Mouse (Mus musculus): ENCODE data around the gene Wfdc11. TPM values are rescaled to one million over a fixed set of nuclear protein-coding genes. Genes with fewer than 3 reads are reported as not detected.
"Not testable (repeated sequence)": the region's sequence is repeated elsewhere in the genome, so short reads cannot be mapped to it uniquely, and the experiment has no call there.

The Wfdc11 gene
- polyA plus RNA-seq, 1 experiment from 2014 or later = not detected

- Histone ChIP-seq H3K9ac (no peak overlapping the region), H3K27me3 (no peaks in the 10 kb centered on the region), H3K4me3 (no peak overlapping the region), H3K4me2 (no peak overlapping the region), H3K27ac (no peak overlapping the region), H3K4me1 (no peaks in the 10 kb centered on the region), H3K36me3 (no peaks in the 10 kb centered on the region), H3K9me3 (no peaks in the 10 kb centered on the region)
- no peak for ATAC-seq (ENCODE audit: borderline replicate concordance, extremely low read depth, low FRiP score, low TSS enrichment)
- WGBS = 75% methylated on average over 9 of the region's 9 CpGs
These were observed 38.6 kb downstream of the Wfdc11 start for GRCm38 (mm10) chr2:164635266-164635665.

- 75% methylated on average over 4 of the region's 4 CpGs for WGBS
- H3K9me3 ChIP-seq = no peaks in the 10 kb centered on the region
- H3K27ac ChIP-seq = no peak overlapping the region
- H3K9ac ChIP-seq = no peak overlapping the region
- H3K27me3 ChIP-seq = no peaks in the 10 kb centered on the region
- no peaks in the 10 kb centered on the region for H3K36me3 ChIP-seq
- H3K4me3 ChIP-seq = no peak overlapping the region
- ATAC-seq (ENCODE audit: borderline replicate concordance, extremely low read depth, low FRiP score, low TSS enrichment) = no peak
- H3K4me2 ChIP-seq = no peak overlapping the region
- no peaks in the 10 kb centered on the region for H3K4me1 ChIP-seq
These were observed 52.1 kb downstream of the Wfdc11 start for GRCm38 (mm10) chr2:164621775-164622174.

- no peak for ATAC-seq (ENCODE audit: borderline replicate concordance, extremely low read depth, low FRiP score, low TSS enrichment)
These were observed 54.8 kb downstream of the Wfdc11 start for GRCm38 (mm10) chr2:164619050-164619449.

GRCm38 (mm10) chr2:164615386-164615785 is 58.5 kb downstream of the Wfdc11 start:
- Histone ChIP-seq H3K4me3 (no peak overlapping the region), H3K4me2 (no peak overlapping the region), H3K27ac (no peak overlapping the region), H3K27me3 (no peaks in the 10 kb centered on the region), H3K36me3 (no peaks in the 10 kb centered on the region), H3K9ac (no peak overlapping the region), H3K4me1 (no peaks in the 10 kb centered on the region), H3K9me3 (no peaks in the 10 kb centered on the region)
- 83% methylated on average over 3 of the region's 3 CpGs for WGBS
- ATAC-seq (ENCODE audit: borderline replicate concordance, extremely low read depth, low FRiP score, low TSS enrichment) = no peak

More at GRCm38 (mm10) chr2:164619050-164619449, 54.8 kb downstream of the Wfdc11 start:
- H3K9me3 ChIP-seq = no peaks in the 10 kb centered on the region
- H3K36me3 ChIP-seq = no peaks in the 10 kb centered on the region
- no peak overlapping the region for H3K4me2 ChIP-seq
- 53% methylated on average over 5 of the region's 5 CpGs for WGBS
- no peaks in the 10 kb centered on the region for H3K4me1 ChIP-seq
- no peak overlapping the region for H3K27ac ChIP-seq
- no peak overlapping the region for H3K9ac ChIP-seq
- H3K4me3 ChIP-seq = no peak overlapping the region
- H3K27me3 ChIP-seq = no peaks in the 10 kb centered on the region

- not testable (repeated sequence) for H3K4me3 ChIP-seq; H3K9me3 ChIP-seq; H3K4me1 ChIP-seq; ATAC-seq (ENCODE audit: borderline replicate concordance, extremely low read depth, low FRiP score, low TSS enrichment); H3K36me3 ChIP-seq; H3K9ac ChIP-seq; H3K4me2 ChIP-seq; H3K27ac ChIP-seq; H3K27me3 ChIP-seq
- 40% methylated on average over 8 of the region's 8 CpGs for WGBS
These were observed 60.4 kb downstream of the Wfdc11 start, which contains the start of the genes Wfdc6b and Wfdc8 for GRCm38 (mm10) chr2:164613471-164613870. Gene Wfdc6b, plus strand, starts transcription at chr2:164613522. Gene Wfdc8, minus strand, starts transcription at chr2:164613626.

Other genes with a start within 250 kb of the Wfdc11 start
- 161 and 178 TPM in 2 replicates for gene Sdc4, start 230.2 kb downstream of the Wfdc11 start, polyA plus RNA-seq (2015; fragmentation: Nextera tagmentation; extraction: Ambion mirVana)
- 65.8 and 69.0 TPM in 2 replicates for gene Sys1, start 217.1 kb downstream of the Wfdc11 start, polyA plus RNA-seq (2015; fragmentation: Nextera tagmentation; extraction: Ambion mirVana)
- 17.1 and 17.6 TPM in 2 replicates for gene Gm20458, start 213.1 kb downstream of the Wfdc11 start, polyA plus RNA-seq (2015; fragmentation: Nextera tagmentation; extraction: Ambion mirVana)
- not detected in 2 replicates for gene Trp53tg5, start 200.4 kb downstream of the Wfdc11 start, polyA plus RNA-seq (2015; fragmentation: Nextera tagmentation; extraction: Ambion mirVana)
- gene Dbndd2, start 188.0 kb downstream of the Wfdc11 start, polyA plus RNA-seq (2015; fragmentation: Nextera tagmentation; extraction: Ambion mirVana) = 8.8 and 10.1 TPM in 2 replicates
- 60.8 and 64.6 TPM in 2 replicates for gene Pigt, start 176.6 kb downstream of the Wfdc11 start, polyA plus RNA-seq (2015; fragmentation: Nextera tagmentation; extraction: Ambion mirVana)
- 404 and 415 TPM in 2 replicates for gene Wfdc2, start 111.7 kb downstream of the Wfdc11 start, polyA plus RNA-seq (2015; fragmentation: Nextera tagmentation; extraction: Ambion mirVana)
- gene Spint3, start 100.6 kb downstream of the Wfdc11 start, polyA plus RNA-seq (2015; fragmentation: Nextera tagmentation; extraction: Ambion mirVana) = not detected in 2 replicates
- gene Wfdc6a, start 88.6 kb downstream of the Wfdc11 start, polyA plus RNA-seq (2015; fragmentation: Nextera tagmentation; extraction: Ambion mirVana) = 0.77 and 0.95 TPM in 2 replicates
- not detected in 2 replicates for gene Eppin, start 80.5 kb downstream of the Wfdc11 start, polyA plus RNA-seq (2015; fragmentation: Nextera tagmentation; extraction: Ambion mirVana)
- gene Wfdc6b, start 60.6 kb downstream of the Wfdc11 start, polyA plus RNA-seq (2015; fragmentation: Nextera tagmentation; extraction: Ambion mirVana) = not detected in 2 replicates
- gene Wfdc8, start 60.5 kb downstream of the Wfdc11 start, polyA plus RNA-seq (2015; fragmentation: Nextera tagmentation; extraction: Ambion mirVana) = not detected in 2 replicates
- not detected in 2 replicates for gene Wfdc16, start 35.3 kb downstream of the Wfdc11 start, polyA plus RNA-seq (2015; fragmentation: Nextera tagmentation; extraction: Ambion mirVana)
- gene Wfdc10, start 18.0 kb downstream of the Wfdc11 start, polyA plus RNA-seq (2015; fragmentation: Nextera tagmentation; extraction: Ambion mirVana) = not detected in 2 replicates
- gene Wfdc9, start 17.5 kb downstream of the Wfdc11 start, polyA plus RNA-seq (2015; fragmentation: Nextera tagmentation; extraction: Ambion mirVana) = not detected in 2 replicates
- gene Wfdc13, start 11.0 kb upstream of the Wfdc11 start, polyA plus RNA-seq (2015; fragmentation: Nextera tagmentation; extraction: Ambion mirVana) = 0.20 and 0.22 TPM in 2 replicates
- not detected in 2 replicates for gene Spint4, start 24.4 kb upstream of the Wfdc11 start, polyA plus RNA-seq (2015; fragmentation: Nextera tagmentation; extraction: Ambion mirVana)
- not detected in 2 replicates for gene Spint5, start 41.2 kb upstream of the Wfdc11 start, polyA plus RNA-seq (2015; fragmentation: Nextera tagmentation; extraction: Ambion mirVana)
- 1.9 and 2.3 TPM in 2 replicates for gene Wfdc3, start 71.8 kb upstream of the Wfdc11 start, polyA plus RNA-seq (2015; fragmentation: Nextera tagmentation; extraction: Ambion mirVana)
- 70.5 and 71.3 TPM in 2 replicates for gene Dnttip1, start 71.9 kb upstream of the Wfdc11 start, polyA plus RNA-seq (2015; fragmentation: Nextera tagmentation; extraction: Ambion mirVana)
- 554 and 590 TPM in 2 replicates for gene Ube2c, start 95.8 kb upstream of the Wfdc11 start, polyA plus RNA-seq (2015; fragmentation: Nextera tagmentation; extraction: Ambion mirVana)
- gene Tnnc2, start 105.9 kb upstream of the Wfdc11 start, polyA plus RNA-seq (2015; fragmentation: Nextera tagmentation; extraction: Ambion mirVana) = 2.0 and 9.7 TPM in 2 replicates
- gene Snx21, start 111.7 kb upstream of the Wfdc11 start, polyA plus RNA-seq (2015; fragmentation: Nextera tagmentation; extraction: Ambion mirVana) = 24.4 and 27.0 TPM in 2 replicates
- 19.8 and 20.3 TPM in 2 replicates for gene Acot8, start 130.8 kb upstream of the Wfdc11 start, polyA plus RNA-seq (2015; fragmentation: Nextera tagmentation; extraction: Ambion mirVana)
- 6.7 and 8.4 TPM in 2 replicates for gene Zswim3, start 131.0 kb upstream of the Wfdc11 start, polyA plus RNA-seq (2015; fragmentation: Nextera tagmentation; extraction: Ambion mirVana)
- gene Zswim1, start 148.6 kb upstream of the Wfdc11 start, polyA plus RNA-seq (2015; fragmentation: Nextera tagmentation; extraction: Ambion mirVana) = 15.8 and 16.8 TPM in 2 replicates
- gene Spata25, start 154.4 kb upstream of the Wfdc11 start, polyA plus RNA-seq (2015; fragmentation: Nextera tagmentation; extraction: Ambion mirVana) = not detected in 2 replicates
- gene Ctsa, start 158.8 kb upstream of the Wfdc11 start, polyA plus RNA-seq (2015; fragmentation: Nextera tagmentation; extraction: Ambion mirVana) = 131 and 139 TPM in 2 replicates
- 6.6 and 7.5 TPM in 2 replicates for gene Neurl2, start 159.4 kb upstream of the Wfdc11 start, polyA plus RNA-seq (2015; fragmentation: Nextera tagmentation; extraction: Ambion mirVana)
- 149 and 169 TPM in 2 replicates for gene Pltp, start 183.6 kb upstream of the Wfdc11 start, polyA plus RNA-seq (2015; fragmentation: Nextera tagmentation; extraction: Ambion mirVana)
- gene Pcif1, start 205.2 kb upstream of the Wfdc11 start, polyA plus RNA-seq (2015; fragmentation: Nextera tagmentation; extraction: Ambion mirVana) = 74.4 and 75.2 TPM in 2 replicates
- gene Zfp335, start 237.7 kb upstream of the Wfdc11 start, polyA plus RNA-seq (2015; fragmentation: Nextera tagmentation; extraction: Ambion mirVana) = 12.4 and 13.2 TPM in 2 replicates

Measured in lung, embryonic 15.5 days (tissue).